Mouse (Mus musculus) cortical plate, adult 2 months (tissue): ENCODE data around the gene Ppm1b.

Source experiments
- CTCF ChIP-seq: fragments of 200-500 bp; IDR thresholded peaks from 2 replicates; pipeline ENCODE4 v1.5.1; 2011; ENCODE audit warnings: mild to moderate bottlenecking, control low read depth, low read length; ENCODE audit not compliant: insufficient read depth; ENCODE audit errors: extremely low read depth
- POLR2A ChIP-seq: fragments of 200-500 bp; IDR thresholded peaks from 2 replicates; pipeline ENCODE4 v1.6.1; 2011; ENCODE audit warnings: mild to moderate bottlenecking, low read length, control low read depth; ENCODE audit not compliant: insufficient read depth; ENCODE audit errors: extremely low read depth

DNA sequence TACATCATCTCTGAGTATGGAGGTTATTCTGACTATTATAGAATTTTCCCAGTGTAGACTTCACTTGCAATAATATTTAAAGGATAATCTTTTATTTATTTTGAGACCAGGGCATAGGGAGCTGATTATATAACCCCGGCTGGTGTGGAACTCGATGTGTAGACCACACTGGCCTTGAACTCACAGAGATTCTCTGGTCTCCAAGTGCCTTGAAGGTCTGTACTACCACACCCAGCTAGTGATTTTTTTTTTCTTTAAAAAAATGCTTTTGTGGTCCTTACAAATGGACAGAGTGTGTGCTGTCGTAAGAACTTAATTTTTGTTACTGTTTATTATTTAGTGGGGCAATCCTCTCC is 3.1 kb downstream of the Ppm1b start:
- TF ChIP-seq CTCF: no peak
- no peak for TF ChIP-seq POLR2A
